Mouse (Mus musculus): ENCODE results near the gene Ddx54. TPM values are rescaled to one million over a fixed set of nuclear protein-coding genes. Genes with fewer than 3 reads are reported as not detected.

The Ddx54 gene
- polyA plus RNA-seq, 2 experiments, result 34.1 to 36.1 TPM

DNA sequence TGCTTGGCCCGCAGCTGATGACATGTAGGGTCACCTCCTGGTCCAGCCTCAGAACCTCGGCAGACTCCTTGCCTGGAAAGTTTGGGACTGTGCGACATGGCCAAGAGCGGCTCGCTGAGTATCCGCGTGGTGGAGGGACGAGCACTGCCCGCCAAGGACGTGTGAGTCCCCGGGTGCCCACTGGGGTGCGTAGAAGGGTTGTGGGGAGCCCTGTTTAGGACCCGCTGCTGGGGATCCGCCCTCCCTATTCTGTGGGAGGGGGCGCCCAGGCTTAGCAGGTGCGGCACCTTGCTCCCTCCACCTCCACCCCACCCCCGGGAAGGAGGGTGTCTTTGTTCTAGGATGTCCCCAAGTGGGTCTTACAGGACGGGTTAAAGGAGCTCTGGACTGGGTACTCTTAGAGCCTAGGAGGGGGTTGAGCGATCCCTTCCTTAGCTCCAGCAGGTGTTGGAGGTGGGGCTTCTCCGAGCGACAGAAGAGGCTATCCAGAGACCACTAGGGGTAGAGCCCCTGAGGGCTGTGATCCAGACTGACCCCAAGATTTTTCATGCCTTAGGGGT, 36.9 kb downstream of the Ddx54 start:
- H3K4me2 ChIP-seq (replicated peaks; ENCODE audit: low read depth, low read length, severe bottlenecking), result peak overlapping the region; percentile 39
- H3K9ac ChIP-seq (ENCODE audit: low read depth, low read length, severe bottlenecking), result no peak overlapping the region
- H3K36me3 ChIP-seq (ENCODE audit: control insufficient read depth, insufficient read depth, low read length), result no peaks in the 10 kb centered on the region
- 4% methylated on average over 20 of the region's 21 CpGs for WGBS
- TF ChIP-seq POLR2A (IDR thresholded peaks at IDR 0.05; ENCODE audit: borderline replicate concordance, extremely low read depth, insufficient read depth, insufficient read length), result no peak
- no peak for ATAC-seq (ENCODE audit: low FRiP score, low read depth)
- peak overlapping the region; percentile 22 for H3K4me3 ChIP-seq (replicated peaks; ENCODE audit: low read length)
- peaks cover 3% of the 10 kb centered on the region; the same call in 1 of the 2 replicates for H3K4me1 ChIP-seq (ENCODE audit: control insufficient read depth, insufficient read depth, low read length)
- no peaks in the 10 kb centered on the region for H3K9me3 ChIP-seq (ENCODE audit: control insufficient read depth, low read length)
- no peak overlapping the region for H3K27ac ChIP-seq (replicated peaks; ENCODE audit: low read depth, low read length)
- no peak for DNase-seq (ENCODE audit: low spot score)
- peaks cover 39% of the 10 kb centered on the region for H3K27me3 ChIP-seq (ENCODE audit: control insufficient read depth, insufficient read depth, low read length)

GRCm38 (mm10) chr5:120649938-120650337, 37.4 kb downstream of the Ddx54 start:
- Histone ChIP-seq H3K36me3 (ENCODE audit: control insufficient read depth, insufficient read depth, low read length) (no peaks in the 10 kb centered on the region), H3K9me3 (ENCODE audit: control insufficient read depth, low read length) (no peaks in the 10 kb centered on the region), H3K4me1 (ENCODE audit: control insufficient read depth, insufficient read depth, low read length) (peaks cover 3% of the 10 kb centered on the region; the same call in 1 of the 2 replicates), H3K27ac (replicated peaks; ENCODE audit: low read depth, low read length) (no peak overlapping the region), H3K4me2 (replicated peaks; ENCODE audit: low read depth, low read length, severe bottlenecking) (no peak overlapping the region), H3K27me3 (ENCODE audit: control insufficient read depth, insufficient read depth, low read length) (peaks cover 39% of the 10 kb centered on the region), H3K9ac (ENCODE audit: low read depth, low read length, severe bottlenecking) (no peak overlapping the region), H3K4me3 (replicated peaks; ENCODE audit: low read length) (no peak overlapping the region)
- ATAC-seq (ENCODE audit: low FRiP score, low read depth), result no peak
- no peak for DNase-seq (ENCODE audit: low spot score)
- no peak for TF ChIP-seq POLR2A (IDR thresholded peaks at IDR 0.05; ENCODE audit: borderline replicate concordance, extremely low read depth, insufficient read depth, insufficient read length)
- 18% methylated on average over 13 of the region's 13 CpGs for WGBS

DNA sequence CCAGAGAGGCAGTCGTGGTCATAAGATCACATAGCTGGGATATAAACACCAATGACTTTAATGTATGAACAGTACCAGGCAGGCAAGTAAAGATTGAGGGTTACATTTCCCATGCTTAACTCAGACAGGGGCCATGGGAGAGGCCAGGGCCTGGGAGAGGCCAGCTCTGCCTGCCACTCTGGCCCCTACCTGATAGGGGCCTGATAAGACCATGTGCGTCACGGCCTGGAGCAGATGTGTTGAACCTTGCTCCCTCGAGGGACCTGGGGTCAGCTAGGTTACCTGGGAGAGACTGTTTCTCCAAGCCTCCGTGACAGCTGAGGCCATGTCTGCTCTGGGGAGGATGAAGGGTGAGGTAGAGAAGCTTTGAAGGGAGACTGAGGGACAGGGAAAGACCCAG, 38.7 kb downstream of the Ddx54 start:
- WGBS, result 75% methylated on average over 5 of the region's 5 CpGs
- Histone ChIP-seq H3K4me1 (ENCODE audit: control insufficient read depth, insufficient read depth, low read length) (peaks cover 3% of the 10 kb centered on the region; the same call in 1 of the 2 replicates), H3K27me3 (ENCODE audit: control insufficient read depth, insufficient read depth, low read length) (peaks cover 39% of the 10 kb centered on the region), H3K36me3 (ENCODE audit: control insufficient read depth, insufficient read depth, low read length) (no peaks in the 10 kb centered on the region), H3K27ac (replicated peaks; ENCODE audit: low read depth, low read length) (no peak overlapping the region), H3K9ac (ENCODE audit: low read depth, low read length, severe bottlenecking) (no peak overlapping the region), H3K9me3 (ENCODE audit: control insufficient read depth, low read length) (no peaks in the 10 kb centered on the region), H3K4me2 (replicated peaks; ENCODE audit: low read depth, low read length, severe bottlenecking) (no peak overlapping the region), H3K4me3 (replicated peaks; ENCODE audit: low read length) (no peak overlapping the region)
- DNase-seq (ENCODE audit: low spot score) (no peak), ATAC-seq (ENCODE audit: low FRiP score, low read depth) (no peak)
- TF ChIP-seq POLR2A (IDR thresholded peaks at IDR 0.05; ENCODE audit: borderline replicate concordance, extremely low read depth, insufficient read depth, insufficient read length), result no peak

- DNase-seq (ENCODE audit: low spot score) (no peak), ATAC-seq (ENCODE audit: low FRiP score, low read depth) (no peak)
- WGBS, result 77% methylated on average over 24 of the region's 28 CpGs
- peaks cover 29% of the 10 kb centered on the region for H3K27me3 ChIP-seq (ENCODE audit: control insufficient read depth, insufficient read depth, low read length)
- H3K4me2 ChIP-seq (replicated peaks; ENCODE audit: low read depth, low read length, severe bottlenecking), result no peak overlapping the region
- H3K36me3 ChIP-seq (ENCODE audit: control insufficient read depth, insufficient read depth, low read length), result no peaks in the 10 kb centered on the region
- H3K27ac ChIP-seq (replicated peaks; ENCODE audit: low read depth, low read length), result no peak overlapping the region
- H3K4me3 ChIP-seq (replicated peaks; ENCODE audit: low read length), result no peak overlapping the region
- no peaks in the 10 kb centered on the region for H3K9me3 ChIP-seq (ENCODE audit: control insufficient read depth, low read length)
- peaks cover 3% of the 10 kb centered on the region; the same call in 1 of the 2 replicates for H3K4me1 ChIP-seq (ENCODE audit: control insufficient read depth, insufficient read depth, low read length)
- no peak for TF ChIP-seq POLR2A (IDR thresholded peaks at IDR 0.05; ENCODE audit: borderline replicate concordance, extremely low read depth, insufficient read depth, insufficient read length)
- H3K9ac ChIP-seq (ENCODE audit: low read depth, low read length, severe bottlenecking), result no peak overlapping the region
Observed at GRCm38 (mm10) chr5:120652915-120653701, 40.6 kb downstream of the Ddx54 start.

DNA sequence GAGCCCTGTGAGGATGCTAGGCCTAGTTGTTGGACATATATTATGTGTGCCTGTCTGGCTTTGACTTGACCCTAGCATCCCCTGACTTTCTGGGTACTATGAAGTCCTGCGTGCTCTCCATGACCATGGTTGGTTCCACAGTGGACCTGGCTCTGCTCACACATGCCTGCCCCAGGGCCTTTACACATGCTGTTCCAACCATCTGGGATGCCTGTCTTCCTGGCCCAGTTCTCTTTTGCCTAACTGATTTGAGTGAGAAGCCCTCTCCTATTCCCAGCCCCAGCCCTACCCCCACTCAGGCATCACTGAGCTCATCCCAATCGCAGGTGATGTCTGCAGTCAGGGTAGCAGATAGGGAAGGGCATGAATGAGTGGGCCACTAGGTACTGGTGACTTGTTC, 41.3 kb downstream of the Ddx54 start:
- H3K4me3 ChIP-seq (replicated peaks; ENCODE audit: low read length), result no peak overlapping the region
- H3K4me1 ChIP-seq (ENCODE audit: control insufficient read depth, insufficient read depth, low read length), result no peaks in the 10 kb centered on the region; the same call in 1 of the 2 replicates
- WGBS, result 97% methylated on average over 2 of the region's 2 CpGs
- H3K36me3 ChIP-seq (ENCODE audit: control insufficient read depth, insufficient read depth, low read length), result no peaks in the 10 kb centered on the region
- DNase-seq (ENCODE audit: low spot score) (no peak), ATAC-seq (ENCODE audit: low FRiP score, low read depth) (no peak)
- no peak for TF ChIP-seq POLR2A (IDR thresholded peaks at IDR 0.05; ENCODE audit: borderline replicate concordance, extremely low read depth, insufficient read depth, insufficient read length)
- no peak overlapping the region for H3K9ac ChIP-seq (ENCODE audit: low read depth, low read length, severe bottlenecking)
- H3K9me3 ChIP-seq (ENCODE audit: control insufficient read depth, low read length), result no peaks in the 10 kb centered on the region
- H3K27ac ChIP-seq (replicated peaks; ENCODE audit: low read depth, low read length), result no peak overlapping the region
- peaks cover 22% of the 10 kb centered on the region for H3K27me3 ChIP-seq (ENCODE audit: control insufficient read depth, insufficient read depth, low read length)
- no peak overlapping the region for H3K4me2 ChIP-seq (replicated peaks; ENCODE audit: low read depth, low read length, severe bottlenecking)
